1 mouse cellular context compared by ENCODE assay signal in genomic region chr19:10936077-10936476, GRCm38 (mm10).
TF ChIP-seq lines count a peak whose summit lies in the region.

No protein-coding gene starts in this region.

TF ChIP-seq in CH12.LX, 34 proteins besides CTCF, POLR2A, EP300 and RAD21:
- TF ChIP-seq ZC3H11A (IDR thresholded peaks at IDR 0.05; ENCODE audit: low read depth, low read length) (no peak), SMC3 (IDR thresholded peaks at IDR 0.05; ENCODE audit: low read depth, low read length) (peak; percentile 32), ZNF384 (IDR thresholded peaks at IDR 0.05; ENCODE audit: low read depth, low read length) (no peak), IRF4 (IDR thresholded peaks at IDR 0.05; ENCODE audit: low read depth, low read length) (no peak), MYC (IDR thresholded peaks at IDR 0.05; ENCODE audit: low read depth, low read length) (no peak), MAZ (IDR thresholded peaks at IDR 0.05; ENCODE audit: low read depth, low read length) (no peak), MXI1 (IDR thresholded peaks at IDR 0.05; ENCODE audit: low read depth, low read length) (no peak)
TF ChIP-seq in CH12.LX: peak in this region for 1.
